Mouse (Mus musculus) gastrocnemius, postnatal 36 days (tissue): ENCODE data around the gene Ms4a1. TPM values are rescaled to one million over a fixed set of nuclear protein-coding genes. Genes with fewer than 3 reads are reported as not detected.

Source experiments
- total RNA-seq, 2 experiments: library from RNA; stranded (reverse); gene quantifications; 2 replicates each; pipeline ENCODE4 v1.2.3; 2021

The Ms4a1 gene
- total RNA-seq, 2 experiments from 2014 or later = not detected

Other genes with a start within 250 kb of the Ms4a1 start
- not detected for gene Ms4a18, start 248.2 kb downstream of the Ms4a1 start, total RNA-seq
- under 1 TPM; 0.48 to 0.54 TPM for gene Ms4a8a, start 185.1 kb downstream of the Ms4a1 start, total RNA-seq
- gene 1700017D01Rik, start 135.4 kb downstream of the Ms4a1 start, total RNA-seq = not detected
- not detected for gene 1700025F22Rik, start 100.9 kb downstream of the Ms4a1 start, total RNA-seq
- gene Ms4a13, start 69.5 kb downstream of the Ms4a1 start, total RNA-seq = not detected
- gene Ms4a12, start 33.8 kb downstream of the Ms4a1 start, total RNA-seq = not detected
- not detected for gene Ms4a5, start 17.6 kb upstream of the Ms4a1 start, total RNA-seq
- under 1 TPM in 1 of 2 experiments, not detected in 1; 0.05 TPM for gene Ms4a14, start 48.2 kb upstream of the Ms4a1 start, total RNA-seq
- gene Ms4a7, start 69.9 kb upstream of the Ms4a1 start, total RNA-seq = under 1 TPM; 0.25 to 0.33 TPM
- gene Ms4a4a, start 109.3 kb upstream of the Ms4a1 start, total RNA-seq = 1 to 10 TPM; 2.0 to 3.5 TPM
- under 1 TPM in 1 of 2 experiments, not detected in 1; 0.35 TPM for gene Ms4a4c, start 138.5 kb upstream of the Ms4a1 start, total RNA-seq
- gene Ms4a4b, start 177.3 kb upstream of the Ms4a1 start, total RNA-seq = not detected
- 1 to 10 TPM; 1.3 to 2.3 TPM for gene Ms4a6c, start 203.1 kb upstream of the Ms4a1 start, total RNA-seq
- gene Gm8369, start 219.7 kb upstream of the Ms4a1 start, total RNA-seq = under 1 TPM in 1 of 2 experiments, not detected in 1; 0.39 TPM